Mouse (Mus musculus) olfactory bulb, adult 2 months (tissue): ENCODE results near the gene Palm3.

Source experiments
- CTCF ChIP-seq: fragments of 200-500 bp; IDR thresholded peaks from 2 replicates; pipeline ENCODE4 v1.5.1; 2012; ENCODE audit warnings: low read depth, mild to moderate bottlenecking, low read length, moderate library complexity; ENCODE audit not compliant: insufficient read depth
- POLR2A ChIP-seq: fragments of 200-500 bp; IDR thresholded peaks from 2 replicates; pipeline ENCODE4 v1.6.1; 2012; ENCODE audit warnings: mild to moderate bottlenecking, low read depth, low read length, moderate library complexity; ENCODE audit not compliant: insufficient read depth

GRCm38 (mm10) chr8:83999057-83999705 lies 22.1 kb upstream of the Palm3 start:
- no peak for TF ChIP-seq CTCF
- TF ChIP-seq POLR2A = no peak
